Mouse (Mus musculus) liver, postnatal 0 days (tissue): Measurements from ENCODE around the gene Kctd19. TPM values are rescaled to one million over a fixed set of nuclear protein-coding genes. Genes with fewer than 3 reads are reported as not detected.

Experiments
- ATAC-seq: fragments of 200-750 bp; cut with Nextera tagmentation; 2 replicates; pipeline ENCODE4 v1.8.0; 2017; ENCODE audit warnings: mild to moderate bottlenecking, moderate library complexity
- DNase-seq: peaks from one replicate; pipeline ENCODE4 v3.0.0-alpha.2; 2016
- H3K27ac ChIP-seq: fragments of 300-500 bp; sonication (generic); 2 replicates; pipeline ENCODE4 v1.5.1; 2014; ENCODE audit warnings: antibody characterized with exemption, moderate library complexity, mild to moderate bottlenecking, low read depth
- H3K27me3 ChIP-seq: fragments of 300-500 bp; sonication (generic); 2 replicates; pipeline ENCODE4 v1.6.1; 2014; ENCODE audit warnings: low read length, control low read depth, mixed read lengths; ENCODE audit not compliant: insufficient read depth
- H3K36me3 ChIP-seq: fragments of 300-500 bp; sonication (generic); replicated peaks from 2 replicates; pipeline ENCODE4 v1.6.1; 2014; ENCODE audit warnings: mild to moderate bottlenecking, control low read depth, low read length, moderate library complexity, mixed read lengths; ENCODE audit not compliant: insufficient read depth
- H3K4me1 ChIP-seq: fragments of 300-500 bp; sonication (generic); 2 replicates; pipeline ENCODE4 v1.6.1; 2014; ENCODE audit warnings: antibody characterized with exemption, mild to moderate bottlenecking, control low read depth; ENCODE audit not compliant: insufficient read depth
- H3K4me2 ChIP-seq: fragments of 300-500 bp; sonication (generic); 2 replicates; pipeline ENCODE4 v1.6.1; 2014; ENCODE audit warnings: low read depth, mild to moderate bottlenecking, low read length, moderate library complexity, mixed read lengths
- H3K4me3 ChIP-seq: fragments of 300-500 bp; sonication (generic); 2 replicates; pipeline ENCODE4 v1.5.1; 2014; ENCODE audit warnings: low read depth, low read length
- H3K9ac ChIP-seq: fragments of 300-500 bp; sonication (generic); replicated peaks from 2 replicates; pipeline ENCODE4 v1.6.1; 2014; ENCODE audit warnings: mild to moderate bottlenecking, moderate library complexity
- H3K9me3 ChIP-seq: fragments of 300-500 bp; sonication (generic); 2 replicates; pipeline ENCODE4 v1.6.1; 2016; ENCODE audit warnings: mild to moderate bottlenecking, control low read depth, low read length, mixed read lengths
- CTCF ChIP-seq: sonication (generic); IDR thresholded peaks from 2 replicates; pipeline ENCODE4 v1.5.1; 2016; ENCODE audit warnings: antibody characterized with exemption, low read depth
- EP300 ChIP-seq: IDR thresholded peaks from 2 replicates; pipeline ENCODE4 v1.6.1; 2016; ENCODE audit warnings: antibody characterized with exemption, low read depth, mild to moderate bottlenecking
- WGBS: fragments of 180-500 bp; shearing (Covaris S2); extraction: QIAGEN DNeasy Blood & Tissue Kit; methylation state at CpG from one replicate; pipeline ENCODE4 v1.1.7; 2014; ENCODE audit not compliant: insufficient replicate concordance; 5-methylcytosine and 5-hydroxymethylcytosine counted together
- polyA plus RNA-seq: library from polyadenylated mRNA; unstranded; fragments of >200 nt; fragmentation: Nextera tagmentation; extraction: Ambion mirVana; gene quantifications from 2 replicates; pipeline ENCODE4 v1.2.1, GENCODE M21; 2015

The Kctd19 gene
- polyA plus RNA-seq, 1 experiment from 2014 or later, result not detected

GRCm38 (mm10) chr8:105359208-105359607 lies 54.1 kb downstream of the Kctd19 start:
- no peak overlapping the region for H3K27ac ChIP-seq
- no peak overlapping the region for H3K9ac ChIP-seq
- no peaks in the 10 kb centered on the region for H3K36me3 ChIP-seq
- no peak overlapping the region for H3K4me2 ChIP-seq
- TF ChIP-seq EP300 (no peak), CTCF (no peak)
- ATAC-seq, result no peak
- H3K9me3 ChIP-seq, result no peaks in the 10 kb centered on the region
- no peaks in the 10 kb centered on the region for H3K4me1 ChIP-seq
- no peak overlapping the region for H3K4me3 ChIP-seq
- 0 out of 2 replicates have a peak, but pooled peaks cover 2% of the 10 kb centered on the region for H3K27me3 ChIP-seq
- DNase-seq, result no peak
- 77% methylated on average over 15 of the region's 15 CpGs for WGBS

DNA sequence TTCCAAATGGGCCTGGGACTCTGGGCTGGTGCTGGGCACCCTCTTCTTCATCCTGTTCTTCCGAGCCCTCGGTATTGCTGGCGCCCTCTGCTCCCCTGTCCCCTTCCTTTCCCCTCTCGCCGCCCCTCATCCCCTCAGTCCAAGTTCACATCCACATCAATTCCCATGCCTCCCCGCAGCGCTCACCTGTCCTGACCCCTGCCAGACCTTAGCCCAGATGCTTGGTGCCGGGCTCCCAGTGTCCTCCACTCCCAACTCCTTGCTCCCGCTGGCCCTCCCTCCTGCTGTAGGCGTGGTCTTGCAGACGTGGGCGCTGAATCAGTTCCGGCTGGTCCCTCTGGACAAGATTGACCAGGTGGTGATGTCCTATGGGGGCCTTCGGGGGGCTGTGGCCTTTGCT lies 56.6 kb downstream of the Kctd19 start:
- H3K36me3 ChIP-seq, result no peaks in the 10 kb centered on the region
- no peak for DNase-seq
- no peaks in the 10 kb centered on the region for H3K9me3 ChIP-seq
- TF ChIP-seq EP300 (no peak), CTCF (no peak)
- H3K27ac ChIP-seq, result no peak overlapping the region
- H3K4me1 ChIP-seq, result no peaks in the 10 kb centered on the region
- no peak overlapping the region for H3K9ac ChIP-seq
- WGBS, result 85% methylated on average over 14 of the region's 14 CpGs
- 0 out of 2 replicates have a peak, but pooled peaks cover 2% of the 10 kb centered on the region for H3K27me3 ChIP-seq
- no peak overlapping the region for H3K4me3 ChIP-seq
- no peak overlapping the region for H3K4me2 ChIP-seq
- ATAC-seq, result no peak

- no peak for ATAC-seq
- H3K36me3 ChIP-seq, result no peaks in the 10 kb centered on the region
- no peak overlapping the region for H3K4me2 ChIP-seq
- no peak overlapping the region for H3K9ac ChIP-seq
- no peaks in the 10 kb centered on the region for H3K9me3 ChIP-seq
- no peak for TF ChIP-seq EP300
- no peak for TF ChIP-seq CTCF
- H3K4me3 ChIP-seq, result no peak overlapping the region
- H3K27ac ChIP-seq, result no peak overlapping the region; the same call in 1 of the 2 replicates
- peaks cover 12% of the 10 kb centered on the region for H3K27me3 ChIP-seq
- peak; percentile 37 for DNase-seq
- H3K4me1 ChIP-seq, result no peaks in the 10 kb centered on the region
- 67% methylated on average over 26 of the region's 26 CpGs for WGBS
Observed at GRCm38 (mm10) chr8:105355179-105356024, 57.9 kb downstream of the Kctd19 start.

GRCm38 (mm10) chr8:105354549-105354948 lies 58.8 kb downstream of the Kctd19 start:
- H3K27me3 ChIP-seq, result peaks cover 20% of the 10 kb centered on the region
- no peak overlapping the region for H3K9ac ChIP-seq
- DNase-seq (no peak), ATAC-seq (no peak)
- no peak overlapping the region; the same call in 1 of the 2 replicates for H3K27ac ChIP-seq
- H3K4me1 ChIP-seq, result no peaks in the 10 kb centered on the region
- no peaks in the 10 kb centered on the region for H3K36me3 ChIP-seq
- TF ChIP-seq CTCF (no peak), EP300 (no peak)
- no peak overlapping the region for H3K4me2 ChIP-seq
- H3K4me3 ChIP-seq, result no peak overlapping the region
- no peaks in the 10 kb centered on the region for H3K9me3 ChIP-seq
- WGBS, result 73% methylated on average over 4 of the region's 4 CpGs

- no peak for DNase-seq
- TF ChIP-seq CTCF, result no peak
- no peak for TF ChIP-seq EP300
- WGBS, result 78% methylated on average over 8 of the region's 8 CpGs
Observed at GRCm38 (mm10) chr8:105353583-105354135, 59.6 kb downstream of the Kctd19 start.

DNA sequence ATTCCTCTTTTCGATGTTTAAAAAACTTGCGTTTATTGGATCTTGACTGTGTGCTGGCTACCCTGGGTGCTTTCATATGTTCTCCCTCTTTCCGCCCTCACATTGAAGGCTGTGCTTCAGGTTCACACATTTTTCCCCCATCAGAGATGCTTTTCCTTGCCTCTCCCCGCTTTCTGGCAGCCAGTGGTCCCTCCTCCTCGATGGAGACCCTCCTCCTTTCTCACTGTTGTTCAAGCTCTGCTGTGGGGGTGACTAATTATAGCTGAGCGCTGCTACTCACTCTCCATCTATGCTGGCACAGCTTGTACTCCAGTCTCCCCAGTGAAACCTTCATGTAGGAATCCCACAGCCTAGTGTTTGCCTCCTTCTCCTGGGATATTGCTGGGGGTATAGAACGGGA lies 63.1 kb downstream of the Kctd19 start:
- peaks cover 43% of the 10 kb centered on the region for H3K27me3 ChIP-seq
- no peak for DNase-seq
- 56% methylated on average over 7 of the region's 7 CpGs for WGBS

More at GRCm38 (mm10) chr8:105353583-105354135, 59.6 kb downstream of the Kctd19 start:
- H3K4me2 ChIP-seq, result no peak overlapping the region
- no peak overlapping the region for H3K4me3 ChIP-seq
- H3K9me3 ChIP-seq, result no peaks in the 10 kb centered on the region
- peaks cover 27% of the 10 kb centered on the region for H3K27me3 ChIP-seq
- ATAC-seq, result no peak
- no peaks in the 10 kb centered on the region for H3K36me3 ChIP-seq
- H3K27ac ChIP-seq, result no peak overlapping the region
- no peak overlapping the region for H3K9ac ChIP-seq
- peaks cover 7% of the 10 kb centered on the region for H3K4me1 ChIP-seq

More for the DNA sequence above, 63.1 kb downstream of the Kctd19 start:
- peaks cover 33% of the 10 kb centered on the region for H3K4me1 ChIP-seq
- H3K9me3 ChIP-seq, result no peaks in the 10 kb centered on the region
- H3K4me3 ChIP-seq, result no peak overlapping the region
- TF ChIP-seq CTCF (no peak), EP300 (no peak)
- ATAC-seq, result no peak
- H3K9ac ChIP-seq, result no peak overlapping the region
- no peak overlapping the region for H3K4me2 ChIP-seq
- H3K36me3 ChIP-seq, result no peaks in the 10 kb centered on the region
- H3K27ac ChIP-seq, result no peak overlapping the region
